Mouse (Mus musculus) forebrain, embryonic 13.5 days (tissue): ENCODE data around the gene Pawr. TPM values are rescaled to one million over a fixed set of nuclear protein-coding genes. Genes with fewer than 3 reads are reported as not detected.

Experiments
- ATAC-seq: fragments of 200-750 bp; cut with Nextera tagmentation; 2 replicates; pipeline ENCODE4 v1.8.0; 2017
- H3K27ac ChIP-seq: fragments of 300-500 bp; sonication (generic); 2 replicates; pipeline ENCODE4 v1.5.1; 2015; ENCODE audit warnings: inconsistent platforms, mild to moderate bottlenecking, moderate library complexity
- H3K27me3 ChIP-seq: fragments of 300-500 bp; sonication (generic); 2 replicates; pipeline ENCODE4 v1.6.1; 2015; ENCODE audit warnings: mild to moderate bottlenecking, inconsistent platforms
- H3K36me3 ChIP-seq: fragments of 300-500 bp; sonication (generic); 2 replicates; pipeline ENCODE4 v1.6.1; 2015; ENCODE audit warnings: mild to moderate bottlenecking, inconsistent platforms; ENCODE audit not compliant: poor library complexity, severe bottlenecking
- H3K4me1 ChIP-seq: fragments of 300-500 bp; sonication (generic); 2 replicates; pipeline ENCODE4 v1.6.1; 2015; ENCODE audit warnings: inconsistent platforms
- H3K4me2 ChIP-seq: fragments of 300-500 bp; sonication (generic); 2 replicates; pipeline ENCODE4 v1.6.1; 2015; ENCODE audit warnings: inconsistent platforms, mild to moderate bottlenecking, moderate library complexity
- H3K4me3 ChIP-seq: fragments of 300-500 bp; sonication (generic); 2 replicates; pipeline ENCODE4 v1.5.1; 2015; ENCODE audit warnings: mild to moderate bottlenecking, inconsistent platforms
- H3K9ac ChIP-seq: fragments of 300-500 bp; sonication (generic); 2 replicates; pipeline ENCODE4 v1.6.1; 2015; ENCODE audit warnings: mild to moderate bottlenecking, inconsistent platforms
- H3K9me3 ChIP-seq: fragments of 300-500 bp; sonication (generic); replicated peaks from 2 replicates; pipeline ENCODE4 v1.6.1; 2016; ENCODE audit warnings: inconsistent platforms
- WGBS: fragments of 180-500 bp; shearing (Covaris S2); methylation state at CpG from one replicate; pipeline ENCODE4 v1.1.7; 2015; 5-methylcytosine and 5-hydroxymethylcytosine counted together
- microRNA-seq: library from miRNA; unstranded; fragments of <30 nt; microRNA quantifications from one replicate; pipeline ENCODE4, GENCODE M21; 2016
- polyA plus RNA-seq: library from polyadenylated mRNA; unstranded; fragments of >200 nt; fragmentation: Nextera tagmentation; extraction: Ambion mirVana; gene quantifications from 2 replicates; pipeline ENCODE4 v1.2.1, GENCODE M21; 2015

Gene Pawr
- polyA plus RNA-seq, 1 experiment from 2014 or later: 4.3 TPM

- no peaks in the 10 kb centered on the region for H3K9me3 ChIP-seq
- peaks cover 4% of the 10 kb centered on the region for H3K4me1 ChIP-seq
- ATAC-seq: no peak
- no peaks in the 10 kb centered on the region for H3K36me3 ChIP-seq
- no peak overlapping the region for H3K4me3 ChIP-seq
- H3K4me2 ChIP-seq: no peak overlapping the region
- no peak overlapping the region for H3K27ac ChIP-seq
- H3K27me3 ChIP-seq: no peaks in the 10 kb centered on the region
- WGBS: 94% methylated on average over 8 of the region's 8 CpGs
- H3K9ac ChIP-seq: no peak overlapping the region
Measured at GRCm38 (mm10) chr10:108451516-108451915, 119.6 kb downstream of the Pawr start.

- Histone ChIP-seq H3K9me3 (no peaks in the 10 kb centered on the region), H3K27me3 (no peaks in the 10 kb centered on the region), H3K36me3 (no peaks in the 10 kb centered on the region), H3K9ac (no peak overlapping the region), H3K4me2 (no peak overlapping the region), H3K27ac (no peak overlapping the region), H3K4me1 (no peaks in the 10 kb centered on the region), H3K4me3 (no peak overlapping the region)
- WGBS: 94% methylated on average over 9 of the region's 9 CpGs
- no peak for ATAC-seq
Measured at GRCm38 (mm10) chr10:108452421-108452820, 120.5 kb downstream of the Pawr start.

- H3K27ac ChIP-seq: no peak overlapping the region
- H3K4me2 ChIP-seq: no peak overlapping the region
- no peaks in the 10 kb centered on the region for H3K27me3 ChIP-seq
- ATAC-seq: no peak
- H3K4me1 ChIP-seq: no peaks in the 10 kb centered on the region
- no peaks in the 10 kb centered on the region for H3K9me3 ChIP-seq
- no peaks in the 10 kb centered on the region for H3K36me3 ChIP-seq
- 62% methylated on average over 2 of the region's 2 CpGs for WGBS
- no peak overlapping the region for H3K4me3 ChIP-seq
- H3K9ac ChIP-seq: no peak overlapping the region
Measured at GRCm38 (mm10) chr10:108453561-108453960, 121.6 kb downstream of the Pawr start.

- no peaks in the 10 kb centered on the region for H3K36me3 ChIP-seq
- H3K27me3 ChIP-seq: no peaks in the 10 kb centered on the region
- no peak for ATAC-seq
- no peak overlapping the region for H3K4me3 ChIP-seq
- H3K27ac ChIP-seq: no peak overlapping the region
- no peak overlapping the region for H3K9ac ChIP-seq
- H3K4me1 ChIP-seq: no peaks in the 10 kb centered on the region
- no peaks in the 10 kb centered on the region for H3K9me3 ChIP-seq
- WGBS: 95% methylated on average over 11 of the region's 11 CpGs
- no peak overlapping the region for H3K4me2 ChIP-seq
Measured at GRCm38 (mm10) chr10:108454691-108455117, 122.8 kb downstream of the Pawr start.

GRCm38 (mm10) chr10:108455204-108455603 lies 123.3 kb downstream of the Pawr start:
- Histone ChIP-seq H3K36me3 (no peaks in the 10 kb centered on the region), H3K9me3 (no peaks in the 10 kb centered on the region), H3K4me1 (no peaks in the 10 kb centered on the region), H3K9ac (no peak overlapping the region), H3K4me3 (no peak overlapping the region), H3K4me2 (no peak overlapping the region), H3K27ac (no peak overlapping the region), H3K27me3 (no peaks in the 10 kb centered on the region)
- no peak for ATAC-seq
- WGBS: 84% methylated on average over 10 of the region's 10 CpGs

- H3K9me3 ChIP-seq: no peaks in the 10 kb centered on the region
- no peak overlapping the region for H3K4me2 ChIP-seq
- ATAC-seq: no peak
- no peak overlapping the region for H3K9ac ChIP-seq
- H3K4me3 ChIP-seq: no peak overlapping the region
- no peaks in the 10 kb centered on the region for H3K36me3 ChIP-seq
- 93% methylated on average over 2 of the region's 2 CpGs for WGBS
- no peaks in the 10 kb centered on the region for H3K4me1 ChIP-seq
- H3K27ac ChIP-seq: no peak overlapping the region
- H3K27me3 ChIP-seq: no peaks in the 10 kb centered on the region
Measured at GRCm38 (mm10) chr10:108455883-108456282, 124.0 kb downstream of the Pawr start.

GRCm38 (mm10) chr10:108457054-108457453 lies 125.1 kb downstream of the Pawr start:
- Histone ChIP-seq H3K9me3 (no peaks in the 10 kb centered on the region), H3K9ac (no peak overlapping the region), H3K4me2 (no peak overlapping the region), H3K36me3 (no peaks in the 10 kb centered on the region), H3K4me1 (no peaks in the 10 kb centered on the region), H3K27ac (no peak overlapping the region), H3K27me3 (no peaks in the 10 kb centered on the region), H3K4me3 (no peak overlapping the region)
- WGBS: 100% methylated on average over 2 of the region's 2 CpGs
- ATAC-seq: no peak

- H3K4me3 ChIP-seq: no peak overlapping the region
- H3K27me3 ChIP-seq: no peaks in the 10 kb centered on the region
- no peak overlapping the region for H3K9ac ChIP-seq
- H3K4me2 ChIP-seq: no peak overlapping the region
- whole genome bisulfite sequencing: 41% methylated on average over 2 of the region's 2 CpGs
- H3K9me3 ChIP-seq: no peaks in the 10 kb centered on the region
- H3K36me3 ChIP-seq: no peaks in the 10 kb centered on the region
- no peaks in the 10 kb centered on the region for H3K4me1 ChIP-seq
- H3K27ac ChIP-seq: no peak overlapping the region
- ATAC-seq: no peak
Measured at GRCm38 (mm10) chr10:108461862-108462261, 129.9 kb downstream of the Pawr start.

Small RNA genes lying within 50 kb of the gene (microRNA-seq; reads per million reads assigned to microRNA genes)
- not detected for gene Gm25591

Other genes with a start within 250 kb of the Pawr start
- 75.8 and 81.4 TPM in 2 replicates for gene Ppp1r12a, start 169.9 kb upstream of the Pawr start, polyA plus RNA-seq